Mouse (Mus musculus): ENCODE results near the gene Mrps10.
A peak's percentile ranks its signal among the peaks of the same experiment; 100 is the strongest.

DNA sequence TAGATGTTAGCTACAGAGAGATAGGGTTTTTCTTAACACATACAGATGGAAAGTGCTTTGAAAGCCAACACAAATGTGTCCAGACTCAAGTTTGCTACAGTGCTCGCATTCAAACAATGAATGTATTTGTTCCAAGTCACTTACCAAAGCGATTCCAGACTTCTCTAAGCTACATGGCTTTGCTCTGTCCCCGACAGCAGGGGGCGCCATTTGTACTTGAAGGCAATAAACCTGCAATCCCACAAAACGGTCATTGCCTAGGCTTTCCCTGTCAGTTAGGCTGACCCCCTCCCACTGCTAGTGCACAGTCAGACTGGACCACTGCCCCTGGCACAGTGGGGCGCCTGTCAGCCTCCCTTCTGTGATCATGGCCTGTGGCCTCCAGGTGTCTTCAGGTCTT, 8.7 kb upstream of the Mrps10 start:
- no peak for TF ChIP-seq POLR2A (IDR thresholded peaks at IDR 0.05; ENCODE audit: extremely low read depth, insufficient read depth, low read length)
- TF ChIP-seq CTCF (IDR thresholded peaks at IDR 0.05; ENCODE audit: low read depth, low read length) = peak; percentile 74
